Mouse (Mus musculus): ENCODE data around the gene Elp1.

Elp1 gene

DNA sequence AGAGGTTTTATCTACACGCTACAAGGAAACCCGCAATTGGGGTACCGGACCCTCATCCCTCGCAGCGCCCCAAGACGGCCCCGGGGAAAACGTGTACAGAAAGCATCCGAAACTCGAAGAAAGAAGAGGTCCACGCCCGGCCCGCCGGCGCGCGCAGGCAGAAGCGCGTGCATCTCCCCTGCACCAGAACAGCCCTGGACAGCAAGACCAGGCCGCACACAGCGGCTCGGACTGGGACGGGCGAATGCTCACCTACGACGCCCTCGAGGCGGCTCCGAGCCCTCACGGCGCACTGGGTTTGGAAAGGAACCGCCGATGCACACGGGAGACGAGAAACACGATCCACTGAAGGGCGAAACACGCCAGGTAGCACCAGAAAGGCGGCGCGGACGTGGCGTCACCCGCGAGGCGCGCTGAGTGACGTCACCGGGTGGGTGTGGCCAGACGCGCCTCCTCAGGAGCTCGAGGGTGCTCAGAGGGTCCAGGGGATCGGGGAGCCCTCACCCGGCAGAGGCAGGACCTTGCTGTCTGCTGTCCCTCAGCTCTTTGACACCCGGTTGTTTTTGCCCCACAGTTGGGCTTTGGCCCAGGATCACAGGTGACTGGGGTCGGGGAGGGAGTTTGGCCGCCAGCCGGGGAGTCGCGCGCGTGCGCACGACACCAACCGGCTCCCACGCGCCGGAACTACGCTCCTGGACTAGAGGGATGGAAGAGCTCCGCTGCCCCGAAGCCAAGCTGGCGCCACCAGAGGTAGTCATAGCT lies at the start of gene Elp1, which contains the start of gene Fam206a:
Gene Elp1 (minus strand): TSS at position 425 of the 762 bp plus-strand sequence.
Gene Fam206a (plus strand): TSS at position 439 of the 762 bp plus-strand sequence.
- in situ Hi-C loops (cut with MboI, MseI): no loop called here

DNA sequence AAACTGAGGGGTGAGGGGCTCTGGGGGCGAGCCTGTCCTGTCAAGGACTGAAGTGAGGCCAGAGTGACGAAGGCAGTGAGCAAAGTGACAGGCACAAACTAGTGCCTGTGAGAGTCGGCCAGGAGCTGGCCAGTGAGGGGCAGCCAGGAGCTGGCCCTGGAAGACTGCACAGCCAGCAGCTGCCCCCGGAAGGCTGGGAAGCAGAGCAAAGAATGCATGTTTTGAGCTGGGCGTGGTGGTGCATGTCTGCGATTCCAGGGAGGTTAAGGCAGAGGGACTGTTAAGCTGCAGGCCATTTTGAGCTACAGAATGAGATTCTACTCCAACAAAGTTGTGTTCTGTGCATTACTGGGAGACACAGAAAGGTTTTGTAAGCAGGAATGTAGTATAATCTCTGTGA lies 48.6 kb upstream of the Elp1 start:
- in situ Hi-C loops (cut with MboI, MseI): no loop called here

DNA sequence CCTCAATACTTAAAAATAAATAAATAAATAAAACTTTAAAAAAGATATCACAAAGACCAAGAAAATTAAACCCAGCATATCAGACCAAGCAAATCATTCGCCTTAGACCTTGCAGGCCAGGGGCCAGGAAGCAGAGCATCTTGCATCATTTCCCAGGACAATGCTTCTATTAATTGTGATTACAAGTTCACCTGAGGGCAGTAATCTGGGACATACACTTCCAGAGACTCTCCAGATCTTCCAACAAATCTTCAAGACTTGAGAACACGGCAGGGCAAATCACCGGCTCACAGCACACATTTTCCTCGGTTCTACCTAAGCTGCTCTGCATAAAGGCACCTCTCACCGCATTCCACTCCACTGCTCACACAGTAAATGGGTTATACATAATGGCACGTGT lies 45.9 kb upstream of the Elp1 start:
- in situ Hi-C loops (cut with MboI, MseI): no loop called here

DNA sequence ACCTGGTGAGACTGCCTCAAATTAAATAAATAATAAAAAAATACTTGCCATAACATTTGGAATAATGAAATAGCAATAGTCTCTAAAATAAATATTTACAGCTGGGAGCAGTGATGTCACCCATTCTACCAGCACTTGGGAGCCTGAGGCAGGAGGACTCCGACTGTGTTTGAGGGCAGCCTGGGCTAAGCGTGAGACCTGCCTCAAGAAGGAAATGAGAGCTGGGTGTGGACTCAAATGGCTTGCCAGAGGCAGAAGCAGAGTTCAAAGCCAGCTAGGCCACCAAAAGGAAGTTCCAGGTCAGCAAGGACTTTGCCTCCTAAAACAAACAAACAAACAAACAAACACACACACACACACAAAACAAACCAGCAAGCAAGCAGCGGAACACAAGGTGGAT lies 45.3 kb upstream of the Elp1 start:
- in situ Hi-C loops (cut with MboI, MseI): no loop called here

DNA sequence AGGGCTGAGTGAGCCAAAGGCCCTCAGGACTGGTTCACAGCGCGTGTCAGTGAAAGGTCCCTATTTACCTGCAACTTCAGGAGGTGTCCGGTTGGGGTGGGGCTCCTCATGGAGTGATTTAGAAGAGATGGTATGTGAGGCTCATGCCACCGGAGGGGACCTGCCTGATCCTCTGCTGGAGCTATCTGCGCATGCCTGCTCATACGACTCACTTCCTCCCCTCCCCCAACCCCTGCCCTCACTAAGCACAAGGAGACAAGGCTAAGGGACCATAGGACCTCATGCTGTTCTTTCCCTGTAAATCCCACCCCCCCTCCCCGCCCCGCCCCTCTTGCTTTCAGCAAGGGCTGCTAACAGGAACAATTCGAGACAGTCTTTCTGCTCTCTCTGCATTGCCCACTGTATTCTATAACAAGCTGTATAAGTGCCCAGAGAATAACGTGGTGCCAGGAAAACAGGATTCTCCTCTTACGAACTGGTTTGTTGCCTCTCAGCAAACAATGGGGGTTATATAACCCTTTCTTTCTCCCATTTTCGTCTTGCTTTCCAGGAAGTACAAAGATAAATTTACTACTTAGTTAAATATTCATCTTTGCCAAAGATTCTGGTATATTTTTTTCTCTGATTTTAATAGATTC lies 43.9 kb upstream of the Elp1 start:
- in situ Hi-C loops (cut with MboI, MseI): no loop called here

DNA sequence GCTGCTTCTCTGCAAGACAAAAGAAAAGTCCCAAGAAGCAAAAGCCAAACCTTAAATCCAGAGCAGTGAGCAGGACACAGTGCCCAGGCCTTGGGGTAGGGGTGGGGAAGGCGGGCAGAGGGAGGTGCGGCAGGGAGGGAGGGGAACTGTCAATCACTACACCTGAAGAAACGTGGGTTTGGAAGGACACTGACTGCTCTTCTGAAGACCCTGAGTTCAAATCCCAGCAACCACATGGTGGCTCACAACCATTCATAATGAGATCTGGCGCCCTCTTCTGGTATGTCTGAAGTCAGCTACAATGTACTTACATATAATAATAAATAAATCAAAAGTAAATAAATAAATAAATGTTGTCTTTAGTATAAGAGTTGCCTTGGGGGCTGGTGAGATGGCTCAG lies 42.8 kb upstream of the Elp1 start:
- in situ Hi-C loops (cut with MboI, MseI): no loop called here

DNA sequence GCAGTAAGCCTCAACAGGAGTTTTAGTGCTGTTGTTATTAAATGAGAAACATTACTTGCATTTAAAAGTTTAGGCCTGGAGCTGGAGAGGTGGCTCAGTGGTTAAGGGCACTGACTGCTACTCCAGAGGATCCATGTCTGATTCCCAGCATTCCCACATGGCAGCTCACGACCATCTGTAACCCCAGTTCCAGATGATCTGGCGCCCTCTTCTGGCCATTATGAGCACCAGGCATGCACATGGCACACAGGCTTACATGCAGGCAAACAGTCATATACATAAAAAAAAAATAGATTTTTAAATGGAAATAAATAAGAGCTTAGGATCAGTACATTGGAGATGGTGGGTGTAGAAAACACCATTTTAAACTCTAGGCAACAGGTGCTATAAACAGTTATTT lies 41.8 kb upstream of the Elp1 start:
- in situ Hi-C loops (cut with MboI, MseI): no loop called here

DNA sequence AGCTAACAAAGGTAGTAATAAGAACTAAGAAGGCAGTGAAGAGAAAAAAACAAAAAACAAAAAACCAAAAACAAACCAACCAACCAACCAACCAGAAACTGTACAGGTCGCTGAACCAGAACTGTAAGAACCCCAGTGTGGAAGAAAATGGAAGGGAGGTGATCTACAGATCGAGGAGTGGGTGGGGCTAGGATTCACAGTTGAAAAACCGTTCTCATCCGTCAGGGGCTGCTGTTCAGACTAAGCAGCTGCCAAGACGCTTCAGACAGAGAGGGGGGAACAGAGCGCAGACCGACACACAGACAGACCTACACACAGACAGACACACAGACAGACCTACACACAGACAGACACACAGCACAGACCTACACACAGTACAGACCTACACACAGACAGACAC lies 40.4 kb upstream of the Elp1 start:
- in situ Hi-C loops (cut with MboI, MseI): no loop called here

DNA sequence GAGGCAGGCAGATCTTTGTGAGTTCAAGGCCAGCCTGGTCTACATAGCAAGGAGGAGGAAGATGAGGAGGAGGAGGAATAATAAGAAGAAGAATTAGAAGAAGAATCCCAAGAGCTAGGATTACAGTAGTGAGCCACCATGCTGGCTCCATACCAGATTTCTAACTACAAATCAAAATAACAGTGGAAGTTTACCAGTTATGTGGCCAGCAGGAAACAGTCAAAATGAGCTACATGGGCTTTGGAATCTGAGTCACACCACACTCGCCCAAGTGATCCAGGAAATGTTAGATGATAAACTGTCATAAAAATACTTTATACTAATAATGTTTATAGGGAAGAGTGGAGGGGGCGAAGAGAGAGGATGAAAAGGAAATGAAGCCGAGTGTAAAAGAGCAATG lies 38.2 kb upstream of the Elp1 start:
- in situ Hi-C loops (cut with MboI, MseI): no loop called here

DNA sequence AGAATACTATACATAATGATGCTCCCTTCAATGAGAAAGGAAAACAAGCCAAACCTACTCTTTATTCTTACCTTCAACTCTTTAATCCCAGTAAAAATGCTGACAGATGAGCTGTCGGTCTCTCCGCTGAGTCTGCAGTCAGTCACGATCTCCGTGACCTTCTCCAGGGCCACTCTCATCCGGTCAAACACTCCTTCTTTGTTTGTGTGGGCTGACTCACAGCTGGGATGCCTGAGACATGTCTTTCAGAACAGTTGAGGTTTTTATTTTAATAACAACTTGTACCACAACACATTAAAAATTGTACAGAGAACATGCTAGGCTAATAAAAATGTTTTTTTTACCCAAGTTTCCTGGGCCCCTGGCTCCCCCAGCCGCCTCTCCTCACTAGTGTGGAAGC lies 35.5 kb upstream of the Elp1 start:
- in situ Hi-C loops (cut with MboI, MseI): no loop called here

DNA sequence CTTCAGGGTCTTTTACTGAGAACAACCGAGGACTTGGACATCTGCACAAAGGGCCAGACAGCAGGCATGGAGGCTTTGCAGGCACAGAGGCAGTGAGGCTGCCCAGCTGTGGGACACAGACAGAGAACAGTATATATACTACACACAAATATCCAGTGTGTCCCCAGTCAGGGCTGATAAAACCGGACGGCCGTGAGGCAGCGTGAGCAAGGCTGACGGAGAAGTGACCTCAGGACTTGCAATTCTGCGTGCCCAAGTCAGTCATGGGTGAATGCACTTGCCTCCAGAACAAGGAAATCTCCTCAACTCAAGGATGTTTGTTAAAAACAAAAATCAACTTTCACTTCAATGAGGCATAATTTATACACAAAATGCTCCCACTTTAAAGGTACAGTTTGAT lies 29.9 kb upstream of the Elp1 start:
- in situ Hi-C loops (cut with MboI, MseI): no loop called here

DNA sequence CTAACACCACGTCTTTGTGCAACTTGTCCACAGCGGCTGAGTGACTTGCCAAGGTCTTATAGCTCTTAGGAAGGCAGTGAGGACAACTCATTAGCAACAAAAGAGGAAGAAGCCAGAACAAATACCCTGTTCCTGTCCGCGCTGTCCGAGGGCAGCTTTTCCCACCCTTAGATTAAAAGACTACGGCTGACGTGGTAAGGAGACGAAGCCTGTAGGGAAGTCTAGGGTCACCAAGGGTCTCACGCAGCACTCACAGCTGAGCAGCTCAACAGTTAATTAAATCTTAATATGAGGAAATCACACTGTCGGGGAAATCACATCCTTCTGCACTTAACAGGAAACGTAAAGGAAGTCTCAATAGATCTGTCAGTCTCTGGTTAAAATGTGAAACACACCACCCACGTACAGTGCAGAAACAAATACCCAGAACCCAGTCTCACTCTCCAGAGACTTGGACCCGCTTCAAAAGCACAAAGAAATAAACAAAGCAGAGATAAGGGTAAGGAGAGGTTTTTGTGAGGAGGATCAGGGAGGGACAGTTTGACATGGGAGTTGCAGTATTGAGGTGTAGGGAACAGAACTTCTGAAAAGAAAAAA lies 29.0 kb upstream of the Elp1 start:
- in situ Hi-C loops (cut with MboI, MseI): no loop called here

DNA sequence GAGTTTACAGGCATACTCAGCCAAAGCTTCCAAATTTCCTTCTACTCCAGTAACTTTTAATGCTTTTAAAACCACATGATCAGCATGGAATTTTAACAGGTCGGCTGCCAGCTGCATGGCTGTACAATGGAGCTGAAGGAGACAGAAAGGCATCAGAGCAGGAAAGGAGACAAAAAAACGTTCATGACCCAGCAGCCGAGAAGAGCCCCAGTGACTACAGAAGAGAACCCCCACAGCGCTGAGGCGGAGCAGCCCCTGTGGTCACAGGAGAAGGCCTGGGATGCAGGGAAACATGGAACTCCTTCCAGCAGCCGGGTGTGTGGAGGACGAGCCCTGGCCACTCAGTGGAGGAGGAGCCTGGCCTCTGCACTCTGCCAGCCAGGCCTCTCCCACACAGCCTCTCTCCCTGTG lies 27.4 kb upstream of the Elp1 start:
- in situ Hi-C loops (cut with MboI, MseI): no loop called here

DNA sequence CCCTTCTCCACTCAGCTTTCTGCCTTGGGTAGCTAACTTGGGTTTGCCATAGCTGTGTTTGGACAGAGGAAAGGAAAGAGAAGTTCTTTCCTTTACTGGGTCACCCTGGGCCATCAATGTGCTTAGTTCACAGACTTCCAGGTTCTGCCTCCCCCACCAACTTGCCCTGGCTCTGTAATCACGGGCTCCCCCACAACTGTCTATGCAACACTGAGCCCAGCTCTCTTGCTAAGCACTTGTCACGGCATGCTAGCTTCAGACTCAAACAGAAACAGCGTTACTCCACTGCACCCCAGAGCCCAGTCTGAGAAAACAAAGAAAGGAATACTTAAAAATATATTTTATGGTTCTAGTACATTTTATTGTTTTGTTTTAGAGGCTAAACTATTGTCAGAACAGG lies 26.8 kb upstream of the Elp1 start:
- in situ Hi-C loops (cut with MboI, MseI): no loop called here

DNA sequence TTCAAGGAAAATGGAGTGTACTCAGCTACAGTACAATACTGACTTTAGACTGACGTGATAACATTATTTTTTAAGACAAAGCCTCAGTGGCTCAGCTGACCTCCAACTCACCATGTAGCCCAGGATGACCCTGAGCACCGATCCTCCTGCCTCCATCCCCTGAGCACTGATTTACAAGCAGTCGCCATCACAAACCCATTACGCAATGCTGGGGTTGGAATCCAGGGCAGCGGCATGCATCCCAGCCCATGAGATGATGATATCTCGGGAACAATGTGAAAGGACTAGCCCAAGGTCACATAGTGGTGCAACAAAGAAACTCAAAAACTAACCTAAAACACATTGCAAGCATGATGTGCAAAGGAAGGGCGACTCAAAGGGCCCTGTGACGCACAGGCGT lies 22.1 kb upstream of the Elp1 start:
- in situ Hi-C loops (cut with MboI, MseI): no loop called here

DNA sequence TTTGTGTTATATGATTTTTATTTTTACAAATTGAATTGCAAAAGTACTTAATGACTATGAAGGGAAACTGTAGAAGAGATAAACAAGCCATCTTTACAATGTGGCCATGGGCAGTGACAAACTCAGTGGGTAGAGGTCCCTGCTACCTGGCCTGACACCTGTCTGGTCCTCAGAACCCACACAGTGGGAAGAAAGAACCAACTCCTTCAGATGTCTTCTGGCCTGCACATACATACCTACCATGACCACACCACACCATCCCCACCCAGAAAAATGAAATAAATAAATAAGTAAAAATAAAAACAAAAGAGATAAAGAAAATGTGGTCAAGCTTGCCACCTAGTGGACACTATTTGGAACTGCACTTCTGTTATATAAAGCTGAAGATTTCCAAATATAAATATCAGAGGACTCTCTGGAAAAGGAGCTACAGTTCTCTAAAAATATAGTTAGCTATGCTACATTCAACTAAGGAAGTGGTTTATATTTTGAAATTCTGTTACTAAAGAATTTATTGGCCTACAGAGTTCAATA lies 18.0 kb upstream of the Elp1 start:
- in situ Hi-C loops (cut with MboI, MseI): no loop called here

DNA sequence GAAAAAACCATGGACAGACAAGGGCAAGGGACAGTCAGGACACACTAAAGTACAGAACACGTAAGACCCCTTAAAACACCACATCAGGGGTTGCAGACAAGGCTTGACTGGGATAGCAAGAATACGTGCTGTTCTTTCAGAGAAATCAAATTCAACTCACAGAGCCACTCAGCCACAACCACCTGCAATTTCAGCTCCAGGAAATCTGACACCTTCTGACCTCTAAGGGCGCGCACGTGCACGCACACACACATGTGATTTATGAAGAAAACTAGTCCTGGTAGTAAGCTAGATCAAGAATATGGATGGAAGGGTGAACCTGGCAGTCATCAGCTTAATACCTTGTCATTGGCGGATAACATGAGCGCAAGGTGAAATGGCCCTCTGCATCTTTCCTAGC lies 13.0 kb upstream of the Elp1 start:
- in situ Hi-C loops (cut with MboI, MseI): no loop called here

DNA sequence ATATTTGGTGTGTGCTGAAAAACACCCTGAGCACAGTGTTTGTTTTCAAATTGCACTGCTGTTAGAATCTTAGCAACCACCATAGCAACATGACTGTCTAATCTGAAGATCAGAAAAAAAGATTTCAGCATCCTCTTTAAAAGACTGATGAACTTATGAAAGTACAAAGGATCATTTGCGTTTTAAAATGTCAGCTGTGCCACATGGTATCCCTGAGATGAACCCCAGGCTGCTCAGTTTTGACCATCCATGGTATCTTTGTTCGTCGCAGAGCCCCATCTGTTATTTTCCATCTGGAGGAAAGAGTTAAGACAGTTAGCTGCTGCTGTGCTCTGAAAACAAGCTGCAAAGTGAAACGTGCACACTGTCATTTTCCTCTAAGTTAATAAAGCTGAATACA lies 10.0 kb upstream of the Elp1 start:
- in situ Hi-C loops (cut with MboI, MseI): no loop called here

DNA sequence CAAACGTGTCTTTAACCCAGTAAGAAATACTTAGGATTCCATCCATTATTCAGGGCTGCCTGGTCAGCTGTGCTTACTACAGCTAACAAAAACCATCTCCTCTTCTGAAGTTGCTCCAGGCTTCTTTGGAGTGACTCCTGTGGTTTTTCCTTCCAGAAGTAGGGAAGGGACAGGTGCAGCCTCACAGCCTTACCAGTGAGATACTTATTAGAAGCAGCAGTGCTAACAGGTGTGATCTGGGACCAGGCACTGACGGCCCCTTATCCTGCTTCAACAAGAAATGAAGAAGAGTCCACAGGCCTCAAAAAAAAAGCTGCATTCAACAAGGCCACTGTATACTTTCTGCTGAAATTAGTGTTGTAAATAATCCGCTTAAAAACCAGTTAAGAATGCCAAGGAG lies 9.5 kb upstream of the Elp1 start:
- in situ Hi-C loops (cut with MboI, MseI): no loop called here

DNA sequence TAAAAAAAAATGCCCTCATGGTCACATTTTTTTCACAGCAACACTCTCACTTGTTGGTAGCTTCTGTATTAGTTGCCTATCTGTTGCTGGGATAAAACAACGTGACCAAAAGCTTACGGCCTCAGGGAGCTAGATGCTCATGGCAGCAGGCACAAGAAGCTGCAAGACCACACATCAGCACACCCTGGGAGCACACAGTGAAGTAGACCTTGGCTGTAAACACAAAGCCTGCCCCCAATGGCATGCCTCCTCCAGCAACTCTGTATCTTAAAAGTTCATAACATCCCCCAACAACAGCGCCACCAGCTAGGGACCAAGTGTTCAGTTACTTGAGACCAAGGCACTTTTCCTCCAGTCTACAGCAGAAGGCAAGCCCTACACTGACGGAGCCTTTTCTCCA lies 6.9 kb upstream of the Elp1 start:
- in situ Hi-C loops (cut with MboI, MseI): no loop called here

DNA sequence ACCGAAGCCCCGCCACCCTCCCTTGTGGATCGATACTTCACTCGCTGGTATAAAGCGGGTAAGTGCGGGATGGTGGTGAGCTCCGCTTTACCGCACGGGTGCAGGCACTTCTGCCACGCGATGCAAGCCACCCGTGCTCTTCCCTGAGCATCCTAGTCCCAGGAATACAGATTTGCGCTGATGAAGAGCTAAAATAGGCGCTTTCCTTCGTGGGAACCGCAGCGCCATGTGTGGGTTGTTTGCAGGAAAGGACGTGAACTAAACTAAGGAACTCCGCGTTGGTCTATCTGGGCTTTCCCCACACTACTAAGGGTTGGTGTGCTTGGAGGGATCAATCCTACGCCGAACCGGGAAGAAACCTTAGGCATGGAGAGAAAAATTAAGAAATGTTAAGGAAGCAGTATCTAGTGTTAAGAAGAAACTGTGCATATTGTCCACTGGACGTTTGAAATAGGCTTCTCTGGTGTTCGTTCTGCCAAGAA lies 579 bp upstream of the Elp1 start:
- in situ Hi-C loops (cut with MboI, MseI): no loop called here

DNA sequence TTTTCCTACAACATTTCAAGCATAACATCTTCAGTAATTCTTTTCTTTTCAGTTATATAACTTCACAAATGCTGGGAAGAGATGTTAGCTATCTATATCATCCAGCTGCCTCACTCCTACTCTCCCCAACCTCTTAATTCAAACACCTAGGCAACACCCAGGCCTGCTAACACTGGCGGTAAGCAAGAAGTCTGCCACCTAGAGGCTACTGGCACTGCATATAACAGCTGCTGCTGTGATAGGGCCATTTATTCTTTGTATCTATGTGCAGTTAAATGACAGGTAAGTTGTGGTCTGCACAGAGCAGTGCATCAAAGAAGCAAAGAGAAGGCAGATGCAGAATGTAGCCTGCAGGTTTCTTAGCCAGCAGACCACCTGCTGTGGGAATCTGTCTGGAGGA lies 10.8 kb downstream of the Elp1 start:
- in situ Hi-C loops (cut with MboI, MseI): no loop called here

DNA sequence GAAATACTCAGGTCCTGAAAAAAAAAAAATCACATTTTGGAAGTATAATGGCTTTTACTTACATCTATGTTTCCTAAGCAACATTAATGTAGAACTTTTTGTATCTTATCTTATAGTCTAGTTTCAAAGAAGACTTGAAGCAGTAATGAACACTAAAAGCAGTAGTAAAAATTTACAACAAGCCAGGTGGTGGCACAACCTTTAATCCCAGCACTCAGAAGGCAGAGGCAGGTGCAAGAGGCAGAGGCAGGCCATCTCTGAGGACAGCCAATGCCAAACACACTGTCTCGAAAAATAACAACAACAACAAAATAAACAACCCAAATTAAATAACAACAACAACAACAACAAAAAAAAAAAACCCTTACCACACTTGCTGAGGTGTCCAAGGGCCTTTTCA lies 31.1 kb downstream of the Elp1 start:
- in situ Hi-C loops (cut with MboI, MseI): no loop called here

All from T-helper 1 cell (primary cell).